Mouse (Mus musculus) kidney, adult 11 months (tissue): ENCODE measurements around the gene Smo.

ENCODE experiments used
- DNase-seq: peaks from one replicate; pipeline ENCODE4 v3.0.0; 2022

The Smo gene

DNA sequence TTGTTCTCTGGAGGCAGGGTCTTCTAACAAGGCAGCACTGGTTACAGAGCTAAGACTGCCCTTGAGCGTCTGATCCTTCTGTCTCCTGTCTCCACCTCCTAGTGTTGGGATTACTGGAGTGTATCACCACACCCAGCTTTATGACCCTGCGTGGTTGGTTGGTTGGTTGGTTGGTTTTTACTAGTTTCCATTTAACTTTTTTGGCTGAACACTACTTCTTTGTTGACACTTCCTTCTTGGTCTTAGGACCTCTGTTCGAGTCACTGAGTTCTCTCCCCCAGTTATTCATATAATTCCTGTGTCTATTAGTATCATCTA lies 41.9 kb downstream of the Smo start:
- no peak for DNase-seq

DNA sequence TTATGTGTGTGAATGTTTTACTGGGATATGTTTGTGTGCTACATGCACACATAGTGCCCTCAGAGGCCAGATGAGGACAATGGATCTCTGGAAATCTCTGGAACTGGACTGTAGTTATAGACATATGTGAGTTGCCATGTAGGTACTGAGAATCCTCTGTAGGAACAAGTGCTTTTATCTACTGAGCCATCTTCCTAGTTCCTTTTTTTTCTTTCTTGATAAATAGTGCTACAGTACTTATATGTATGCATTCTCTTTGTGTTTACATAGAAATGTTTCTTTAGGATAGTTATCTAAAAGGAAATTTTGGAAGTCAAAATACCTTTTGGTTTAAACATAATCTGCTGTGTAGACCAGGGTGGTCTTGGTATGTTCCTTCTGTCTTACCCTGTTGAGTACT lies 44.8 kb downstream of the Smo start:
- no peak for DNase-seq

DNA sequence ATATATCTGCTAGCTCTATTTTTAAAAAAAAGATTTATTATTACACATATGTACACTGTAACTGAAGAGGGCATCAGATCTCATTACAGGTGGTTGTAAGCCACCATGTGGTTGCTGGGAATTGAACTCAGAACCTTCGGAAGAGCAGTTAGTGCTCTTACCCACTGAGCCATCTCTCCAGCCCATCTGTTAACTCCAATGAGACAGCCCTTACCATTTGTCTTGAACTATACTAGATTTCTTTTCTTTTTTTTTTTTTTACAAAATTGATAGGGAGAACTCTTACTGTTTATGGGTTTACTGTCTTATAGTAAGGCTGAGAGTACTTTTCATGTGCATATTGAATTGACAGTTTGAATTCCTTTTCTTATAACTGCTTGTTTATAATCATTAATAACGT lies 45.3 kb downstream of the Smo start:
- DNase-seq = no peak

DNA sequence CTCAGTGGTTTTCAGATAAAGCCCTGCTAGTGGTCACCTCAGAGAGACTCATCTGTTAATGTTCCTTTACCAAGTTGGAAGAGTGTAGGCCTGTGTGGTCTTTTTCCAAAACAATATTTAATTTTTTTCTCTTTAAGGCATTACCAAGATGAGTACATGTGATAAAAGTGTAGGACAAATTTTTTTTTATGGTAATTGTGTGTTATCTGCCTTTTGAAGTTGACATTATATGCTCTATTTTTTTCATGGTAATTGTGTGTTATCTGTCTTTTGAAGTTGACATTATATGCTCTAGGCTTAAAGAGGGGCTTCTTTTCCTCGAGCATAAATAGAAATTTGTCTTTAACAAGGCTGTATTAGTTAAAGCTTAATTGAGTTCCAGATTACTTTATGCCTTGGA lies 46.9 kb downstream of the Smo start:
- no peak for DNase-seq

DNA sequence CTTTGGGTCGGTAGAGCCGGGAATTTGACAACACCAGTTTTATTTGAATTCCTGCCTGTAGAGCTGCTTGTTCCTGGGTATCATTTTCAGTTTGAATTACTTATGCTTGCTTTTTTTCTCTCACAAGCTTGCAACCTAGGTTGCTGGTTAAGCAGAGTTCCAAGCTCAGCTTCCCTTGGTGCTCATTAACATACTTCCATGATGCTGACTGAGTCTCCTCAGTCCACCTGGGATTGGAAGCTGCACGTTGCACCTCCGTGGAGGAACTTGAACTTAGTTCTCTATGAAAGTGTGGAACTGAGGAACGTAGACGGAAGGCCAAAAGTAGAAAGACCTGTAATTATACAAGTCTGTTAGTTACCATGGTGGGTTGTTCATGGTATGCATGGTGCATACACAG lies 48.7 kb downstream of the Smo start:
- DNase-seq = no peak

DNA sequence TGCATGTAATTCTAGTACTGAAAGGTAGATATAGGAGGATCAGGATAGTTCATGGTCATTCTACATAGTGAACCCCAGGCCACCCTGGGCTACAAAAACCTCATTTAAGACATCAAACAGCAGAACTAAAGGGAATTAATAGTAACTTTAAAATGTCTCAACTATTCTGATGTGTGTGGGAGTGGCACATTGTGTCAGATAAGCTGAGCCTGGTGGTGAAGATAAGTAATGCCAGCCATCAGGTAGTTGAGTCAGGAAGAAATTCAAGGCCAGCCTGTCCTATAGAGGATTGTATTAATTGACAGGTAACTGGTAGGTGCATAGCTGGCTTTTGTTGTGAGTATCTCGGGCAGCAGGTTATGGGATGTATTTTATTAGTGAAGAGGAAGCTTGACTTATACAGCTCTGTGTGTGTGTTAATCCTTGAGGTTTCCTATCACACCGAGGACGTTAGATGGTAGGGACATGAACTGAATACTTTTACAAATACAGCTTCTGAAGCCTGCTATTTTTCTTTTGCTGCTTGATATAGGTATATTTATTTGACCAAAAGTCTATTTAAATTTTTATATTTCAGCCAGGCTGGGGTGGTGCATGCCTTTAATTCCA lies 49.2 kb downstream of the Smo start:
- DNase-seq = no peak

DNA sequence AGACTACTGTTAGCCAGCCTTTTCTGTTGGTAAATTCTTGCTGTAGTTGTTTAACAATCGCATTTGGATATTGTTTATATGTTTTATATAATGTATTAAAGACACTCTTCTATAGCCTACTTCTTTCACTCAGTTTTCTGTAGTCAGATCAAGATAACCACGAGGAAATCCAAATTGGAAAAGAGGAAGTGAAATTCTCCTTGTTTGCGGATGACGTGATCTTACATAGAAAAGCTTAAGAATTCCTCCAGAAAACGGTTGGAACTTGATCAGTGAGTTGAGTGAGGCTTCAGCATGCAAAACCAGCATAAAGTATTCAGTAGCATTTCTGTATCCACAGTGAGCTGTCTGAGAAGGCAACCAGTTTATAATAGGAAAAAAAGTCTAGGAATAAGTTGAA lies 50.5 kb downstream of the Smo start:
- DNase-seq = no peak

DNA sequence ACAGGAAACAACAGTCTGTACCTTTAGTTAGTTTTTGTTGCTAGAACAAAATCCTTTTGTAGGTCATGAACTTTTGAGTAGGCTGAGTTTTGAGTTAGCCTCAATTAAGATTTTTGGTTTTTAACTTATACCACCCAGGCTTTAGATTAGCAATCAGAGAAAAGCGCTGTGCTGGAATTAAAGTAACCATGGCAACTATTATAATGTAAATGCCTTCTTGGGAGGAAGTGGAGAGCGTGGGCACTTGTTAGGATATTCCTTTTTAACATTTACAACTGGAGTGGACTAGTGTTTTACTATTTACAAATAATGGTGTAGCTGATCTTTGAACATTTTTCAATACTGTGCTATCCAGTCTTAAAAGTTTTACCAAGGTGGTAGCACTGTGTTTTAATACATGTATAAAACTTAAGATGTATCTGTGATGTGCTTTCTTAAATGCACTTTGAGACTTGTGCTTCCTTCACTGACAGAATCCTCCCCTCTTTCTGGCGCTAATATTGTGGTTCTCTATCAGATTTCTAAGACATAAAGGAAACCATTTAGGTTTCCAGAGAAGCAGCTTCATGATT lies 53.6 kb downstream of the Smo start:
- no peak for DNase-seq

DNA sequence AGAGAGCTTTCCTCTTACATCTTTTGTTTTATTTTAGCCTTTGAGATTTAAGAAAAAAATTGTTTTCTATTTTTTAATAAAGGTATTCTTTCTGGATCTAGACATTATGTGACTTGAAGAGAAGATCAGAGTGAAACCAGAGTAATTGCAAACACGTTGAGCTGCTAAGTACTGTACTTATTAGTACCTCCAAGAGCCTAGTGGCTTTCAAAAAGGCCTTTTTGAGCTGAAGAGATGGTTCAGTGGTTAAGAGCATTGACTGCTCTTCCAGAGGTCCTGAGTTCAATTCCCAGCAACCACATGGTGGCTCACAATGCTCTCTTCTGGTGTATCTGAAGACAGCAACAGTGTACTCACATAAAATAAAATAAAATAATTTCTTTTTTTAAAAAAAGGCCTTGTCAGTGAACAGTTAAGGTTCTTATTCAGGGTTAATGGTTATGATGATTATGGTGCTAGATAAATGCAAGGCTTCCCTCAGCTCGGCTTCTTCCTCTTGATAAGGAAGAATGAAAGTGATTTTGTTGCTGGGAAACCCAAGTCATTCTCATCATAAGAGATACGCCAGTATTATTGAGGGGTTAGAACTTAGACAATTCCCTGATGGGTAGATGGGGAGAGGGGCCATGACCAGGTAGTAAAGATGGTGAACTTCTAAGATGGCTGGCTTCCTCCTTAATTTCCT lies 54.9 kb downstream of the Smo start:
- DNase-seq = no peak

DNA sequence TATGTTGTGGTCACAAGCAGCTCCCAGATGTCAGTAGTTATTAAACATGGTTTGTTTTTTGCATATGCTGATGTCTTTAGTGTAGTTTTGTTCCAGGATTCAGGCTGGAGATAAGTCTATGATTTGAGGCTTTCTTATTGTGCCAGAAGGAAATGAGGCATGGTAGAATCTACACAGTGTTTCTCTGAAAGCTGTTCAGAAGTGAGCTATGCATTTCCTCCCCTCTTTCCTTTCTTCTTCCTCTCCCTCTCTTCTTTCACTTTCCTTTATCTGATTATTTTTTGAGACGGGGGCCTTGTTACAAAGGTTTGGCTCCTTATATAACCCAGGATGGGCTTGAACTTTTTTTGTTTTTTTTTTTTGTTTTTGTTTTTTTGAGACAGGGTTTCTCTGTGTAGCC lies 58.2 kb downstream of the Smo start:
- no peak for DNase-seq

DNA sequence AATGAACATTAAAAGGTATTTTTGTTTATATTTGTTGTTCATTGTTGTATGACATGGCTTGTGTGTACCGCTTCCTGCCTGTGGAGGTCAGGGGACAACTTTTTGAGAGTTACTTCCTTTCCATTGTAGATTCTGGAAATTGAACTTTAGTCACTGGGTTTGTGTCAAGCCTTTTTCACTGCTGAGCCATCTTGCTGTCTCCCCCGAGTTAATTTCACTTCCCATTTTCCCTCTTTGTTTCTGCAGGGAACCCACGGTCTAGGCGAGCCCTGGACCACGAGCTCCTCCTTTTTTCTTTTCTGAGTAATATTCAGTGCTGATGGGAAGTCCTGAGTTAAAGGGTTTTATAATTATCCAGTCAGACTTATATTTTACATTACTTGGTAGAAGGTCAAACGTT lies 59.3 kb downstream of the Smo start:
- DNase-seq = no peak

DNA sequence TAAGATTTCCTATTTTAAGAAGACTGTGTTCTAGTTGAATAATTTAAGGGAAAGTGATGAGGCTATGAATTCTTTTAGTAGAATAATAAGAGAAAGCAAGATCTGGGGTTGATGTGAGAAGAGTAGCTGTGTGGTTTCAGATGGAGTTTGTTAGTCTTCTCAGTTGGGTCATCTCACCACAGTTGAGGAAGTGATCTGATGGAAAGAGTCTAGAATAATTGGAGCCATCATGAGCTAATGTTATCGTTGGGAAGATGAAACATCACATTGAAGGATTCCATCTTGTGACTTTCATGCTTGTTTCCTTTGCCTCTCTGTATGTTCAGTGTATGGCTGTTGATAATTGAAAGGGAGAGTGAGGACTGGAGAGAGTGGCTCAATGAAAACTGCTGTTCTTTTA lies 67.7 kb downstream of the Smo start:
- no peak for DNase-seq

DNA sequence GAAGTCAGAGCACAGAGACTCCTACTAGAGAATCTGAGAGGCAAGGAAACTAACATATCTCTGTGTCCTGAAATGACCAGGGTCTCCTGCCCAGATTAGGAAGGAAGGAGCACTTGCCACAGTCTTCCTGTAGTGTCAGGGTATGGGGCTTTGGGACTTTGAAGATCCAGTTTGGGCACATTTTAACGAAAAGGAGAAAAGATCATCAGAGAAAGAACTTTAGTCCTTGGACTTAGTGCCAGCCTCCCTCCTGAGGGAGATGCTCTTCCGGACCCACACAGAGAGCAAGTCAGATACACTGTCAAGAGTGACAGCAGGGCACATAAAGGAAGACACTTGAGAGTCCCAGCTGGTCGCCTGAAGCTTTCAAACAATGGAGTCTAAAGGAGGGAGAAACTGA lies 68.7 kb downstream of the Smo start:
- no peak for DNase-seq

DNA sequence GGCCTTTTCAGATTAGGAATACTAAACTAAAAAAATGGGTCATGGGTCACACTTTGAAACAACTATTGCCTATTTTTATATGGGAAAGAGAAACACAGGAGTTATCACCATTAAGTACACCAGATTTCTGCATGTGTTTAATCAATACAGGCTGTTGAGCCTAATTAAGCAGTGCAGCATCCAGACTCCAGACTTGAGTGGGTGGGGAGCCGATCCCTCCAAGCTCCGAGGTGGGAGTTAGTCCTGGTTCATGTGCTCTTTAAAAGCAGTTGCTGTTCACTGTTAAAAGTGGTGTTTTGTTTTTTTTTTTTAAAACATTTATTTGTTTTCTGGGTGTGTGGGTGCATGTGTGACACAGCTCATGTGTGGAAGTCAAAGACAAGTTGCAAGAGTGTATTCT lies 70.1 kb downstream of the Smo start:
- no peak for DNase-seq
